Mouse (Mus musculus) midbrain, embryonic 11.5 days (tissue): ENCODE data around the gene Vamp2. TPM values are rescaled to one million over a fixed set of nuclear protein-coding genes. Genes with fewer than 3 reads are reported as not detected.

Experiments
- ATAC-seq: fragments of 200-750 bp; cut with Nextera tagmentation; 2 replicates; pipeline ENCODE4 v1.8.0; 2017; ENCODE audit warnings: moderate TSS enrichment, moderate library complexity; ENCODE audit not compliant: low FRiP score
- DNase-seq: peaks from one replicate; pipeline ENCODE4 v3.0.0; 2015; ENCODE audit warnings: low spot score; ENCODE audit errors: missing footprints
- H3K27ac ChIP-seq: fragments of 300-500 bp; sonication (generic); 2 replicates; pipeline ENCODE4 v1.5.1; 2014; ENCODE audit warnings: low read depth, low read length
- H3K27me3 ChIP-seq: fragments of 300-500 bp; sonication (generic); 2 replicates; pipeline ENCODE4 v1.6.1; 2014; ENCODE audit warnings: mild to moderate bottlenecking, low read length, moderate library complexity, mixed read lengths; ENCODE audit not compliant: control insufficient read depth, insufficient read depth
- H3K36me3 ChIP-seq: fragments of 300-500 bp; sonication (generic); 2 replicates; pipeline ENCODE4 v1.6.1; 2014; ENCODE audit warnings: mild to moderate bottlenecking, low read length, moderate library complexity, mixed read lengths; ENCODE audit not compliant: control insufficient read depth, insufficient read depth
- H3K4me1 ChIP-seq: fragments of 300-500 bp; sonication (generic); 2 replicates; pipeline ENCODE4 v1.6.1; 2014; ENCODE audit warnings: low read length; ENCODE audit not compliant: control insufficient read depth, insufficient read depth
- H3K4me2 ChIP-seq: fragments of 300-500 bp; sonication (generic); 2 replicates; pipeline ENCODE4 v1.6.1; 2014; ENCODE audit warnings: mild to moderate bottlenecking, moderate library complexity
- H3K4me3 ChIP-seq: fragments of 300-500 bp; sonication (generic); 2 replicates; pipeline ENCODE4 v1.5.1; 2014; ENCODE audit warnings: low read depth, low read length
- H3K9ac ChIP-seq: fragments of 300-500 bp; sonication (generic); 2 replicates; pipeline ENCODE4 v1.6.1; 2014; ENCODE audit warnings: low read length
- H3K9me3 ChIP-seq: fragments of 300-500 bp; sonication (generic); 2 replicates; pipeline ENCODE4 v1.6.1; 2016; ENCODE audit warnings: low read length; ENCODE audit not compliant: control insufficient read depth
- WGBS: fragments of 180-500 bp; shearing (Covaris S2); extraction: QIAGEN DNeasy Blood & Tissue Kit; methylation state at CpG from one replicate; pipeline ENCODE4 v1.1.7; 2014; 5-methylcytosine and 5-hydroxymethylcytosine counted together
- polyA plus RNA-seq: library from polyadenylated mRNA; unstranded; fragments of >200 nt; fragmentation: Nextera tagmentation; extraction: Ambion mirVana; gene quantifications from 2 replicates; pipeline ENCODE4 v1.2.1, GENCODE M21; 2014

The Vamp2 gene
- polyA plus RNA-seq, 1 experiment from 2014 or later, result 72.4 TPM

- ATAC-seq (no peak), DNase-seq (no peak)
- no peak overlapping the region for H3K9ac ChIP-seq
- no peaks in the 10 kb centered on the region for H3K9me3 ChIP-seq
- H3K27me3 ChIP-seq, result no peaks in the 10 kb centered on the region
- no peak overlapping the region for H3K4me3 ChIP-seq
- H3K36me3 ChIP-seq, result peaks cover 14% of the 10 kb centered on the region
- no peak overlapping the region for H3K27ac ChIP-seq
- peaks cover 3% of the 10 kb centered on the region; the same call in 1 of the 2 replicates for H3K4me1 ChIP-seq
- H3K4me2 ChIP-seq, result no peak overlapping the region
- 93% methylated on average over 6 of the region's 6 CpGs for whole genome bisulfite sequencing
Observed at GRCm38 (mm10) chr11:69105227-69105626, 16.9 kb downstream of the Vamp2 start.

GRCm38 (mm10) chr11:69105796-69106195, 17.5 kb downstream of the Vamp2 start:
- Histone ChIP-seq H3K9me3 (no peaks in the 10 kb centered on the region), H3K36me3 (peaks cover 14% of the 10 kb centered on the region), H3K27ac (no peak overlapping the region), H3K4me1 (no peaks in the 10 kb centered on the region), H3K4me2 (no peak overlapping the region), H3K27me3 (no peaks in the 10 kb centered on the region), H3K9ac (no peak overlapping the region), H3K4me3 (no peak overlapping the region)
- WGBS, result 85% methylated on average over 2 of the region's 2 CpGs
- DNase-seq (no peak), ATAC-seq (no peak)

DNA sequence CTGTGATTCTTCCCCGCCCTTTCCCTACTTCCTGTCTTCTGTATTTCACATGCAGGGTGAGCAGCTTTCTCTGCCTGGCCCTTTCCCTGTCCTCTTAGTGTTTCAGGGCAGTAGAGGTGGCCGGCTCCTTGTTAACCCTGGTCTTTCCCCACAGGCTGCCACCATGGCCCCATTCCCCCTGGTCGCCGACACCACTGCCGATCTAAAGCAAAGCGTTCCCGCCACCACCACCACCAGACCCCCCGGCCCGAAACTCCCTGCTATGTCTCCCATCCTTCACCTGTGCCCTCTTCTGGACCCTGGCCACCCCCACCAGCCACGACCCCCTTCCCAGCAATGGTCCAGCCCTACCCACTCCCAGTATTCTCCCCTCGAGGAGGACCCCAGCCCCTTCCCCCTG, 18.0 kb downstream of the Vamp2 start:
- H3K9ac ChIP-seq, result no peak overlapping the region
- DNase-seq, result no peak
- H3K27me3 ChIP-seq, result no peaks in the 10 kb centered on the region
- H3K4me2 ChIP-seq, result no peak overlapping the region
- 95% methylated on average over 11 of the region's 11 CpGs for WGBS
- no peak overlapping the region for H3K27ac ChIP-seq
- H3K4me3 ChIP-seq, result no peak overlapping the region
- H3K9me3 ChIP-seq, result no peaks in the 10 kb centered on the region
- peaks cover under 1% of the 10 kb centered on the region; the same call in 1 of the 2 replicates for H3K4me1 ChIP-seq
- H3K36me3 ChIP-seq, result peaks cover 14% of the 10 kb centered on the region
- ATAC-seq, result no peak

DNA sequence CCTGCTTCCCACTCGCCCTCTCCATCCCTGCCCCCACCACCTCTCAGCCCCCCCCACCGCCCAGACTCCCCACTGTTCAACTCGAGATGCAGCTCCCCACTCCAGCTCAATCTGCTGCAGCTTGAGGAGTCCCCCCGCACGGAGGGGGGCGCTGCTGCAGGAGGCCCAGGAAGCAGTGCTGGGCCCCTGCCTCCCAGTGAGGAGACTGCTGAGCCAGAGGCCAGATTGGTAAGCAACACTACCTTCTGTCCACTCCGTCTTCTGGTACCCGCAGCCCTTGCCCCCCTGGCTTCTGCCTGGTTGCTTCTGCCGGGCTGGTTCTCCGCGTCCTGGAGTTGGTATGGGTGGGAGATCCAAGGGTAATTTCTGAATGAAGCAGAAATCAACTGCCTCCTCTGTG, 18.6 kb downstream of the Vamp2 start:
- WGBS, result 82% methylated on average over 11 of the region's 11 CpGs
- Histone ChIP-seq H3K9ac (no peak overlapping the region), H3K4me3 (no peak overlapping the region)

DNA sequence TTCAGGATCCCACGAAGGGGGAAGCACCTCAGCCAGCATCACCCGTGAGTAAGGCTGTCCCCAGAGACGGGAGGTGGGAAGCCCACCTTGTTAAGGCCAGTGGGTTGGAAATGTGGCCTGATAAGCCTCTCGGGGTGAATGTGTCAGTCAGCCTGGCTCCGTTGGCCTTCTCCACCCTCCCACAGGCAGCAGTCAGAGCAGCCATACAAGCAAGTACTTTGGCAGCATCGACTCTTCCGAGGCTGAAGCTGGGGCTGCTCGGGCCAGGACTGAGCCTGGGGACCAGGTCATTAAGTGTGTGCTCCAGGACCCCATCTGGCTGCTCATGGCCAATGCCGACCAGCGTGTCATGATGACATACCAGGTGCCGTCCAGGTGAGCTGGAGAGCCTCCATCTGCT, 19.4 kb downstream of the Vamp2 start:
- Histone ChIP-seq H3K9ac (no peak overlapping the region), H3K4me1 (peaks cover 6% of the 10 kb centered on the region), H3K27me3 (no peaks in the 10 kb centered on the region), H3K36me3 (peaks cover 14% of the 10 kb centered on the region), H3K9me3 (no peaks in the 10 kb centered on the region), H3K27ac (no peak overlapping the region), H3K4me2 (no peak overlapping the region), H3K4me3 (no peak overlapping the region)
- DNase-seq (no peak), ATAC-seq (no peak)
- 93% methylated on average over 11 of the region's 11 CpGs for WGBS

More for the DNA sequence above, 18.6 kb downstream of the Vamp2 start:
- no peak for DNase-seq
- H3K4me1 ChIP-seq, result peaks cover 6% of the 10 kb centered on the region
- no peaks in the 10 kb centered on the region for H3K27me3 ChIP-seq
- H3K27ac ChIP-seq, result no peak overlapping the region
- H3K9me3 ChIP-seq, result no peaks in the 10 kb centered on the region
- ATAC-seq, result no peak
- H3K4me2 ChIP-seq, result no peak overlapping the region
- H3K36me3 ChIP-seq, result peaks cover 14% of the 10 kb centered on the region

DNA sequence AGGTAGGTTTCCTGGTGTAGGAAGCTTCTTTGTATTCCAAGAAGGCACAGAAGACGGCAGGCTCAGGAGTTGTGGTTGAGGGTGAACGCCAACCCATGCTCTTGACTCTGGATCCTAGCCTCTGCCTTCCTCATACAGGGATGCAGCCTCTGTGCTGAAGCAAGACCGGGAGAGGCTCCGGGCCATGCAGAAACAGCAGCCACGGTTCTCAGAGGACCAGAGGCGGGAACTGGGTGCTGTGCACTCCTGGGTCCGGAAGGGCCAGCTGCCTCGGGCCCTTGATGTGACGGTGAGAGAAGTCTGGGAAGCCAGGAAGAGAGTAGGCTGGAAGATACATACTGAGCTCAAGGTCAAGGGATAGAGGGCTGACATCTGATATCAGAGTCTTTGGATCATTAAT, 19.9 kb downstream of the Vamp2 start:
- ATAC-seq, result no peak
- Histone ChIP-seq H3K27me3 (no peaks in the 10 kb centered on the region), H3K9me3 (no peaks in the 10 kb centered on the region), H3K4me1 (peaks cover 6% of the 10 kb centered on the region), H3K9ac (no peak overlapping the region), H3K27ac (no peak overlapping the region), H3K36me3 (peaks cover 14% of the 10 kb centered on the region), H3K4me2 (no peak overlapping the region), H3K4me3 (no peak overlapping the region)
- 87% methylated on average over 9 of the region's 9 CpGs for WGBS
- no peak for DNase-seq

- DNase-seq, result no peak
- Histone ChIP-seq H3K36me3 (peaks cover 12% of the 10 kb centered on the region), H3K27ac (no peak overlapping the region), H3K4me3 (no peak overlapping the region), H3K9ac (no peak overlapping the region), H3K9me3 (no peaks in the 10 kb centered on the region), H3K4me1 (peaks cover 6% of the 10 kb centered on the region), H3K4me2 (no peak overlapping the region), H3K27me3 (no peaks in the 10 kb centered on the region)
- no peak for ATAC-seq
- WGBS, result 83% methylated on average over 13 of the region's 13 CpGs
Observed at GRCm38 (mm10) chr11:69109032-69109900, 21.0 kb downstream of the Vamp2 start.

DNA sequence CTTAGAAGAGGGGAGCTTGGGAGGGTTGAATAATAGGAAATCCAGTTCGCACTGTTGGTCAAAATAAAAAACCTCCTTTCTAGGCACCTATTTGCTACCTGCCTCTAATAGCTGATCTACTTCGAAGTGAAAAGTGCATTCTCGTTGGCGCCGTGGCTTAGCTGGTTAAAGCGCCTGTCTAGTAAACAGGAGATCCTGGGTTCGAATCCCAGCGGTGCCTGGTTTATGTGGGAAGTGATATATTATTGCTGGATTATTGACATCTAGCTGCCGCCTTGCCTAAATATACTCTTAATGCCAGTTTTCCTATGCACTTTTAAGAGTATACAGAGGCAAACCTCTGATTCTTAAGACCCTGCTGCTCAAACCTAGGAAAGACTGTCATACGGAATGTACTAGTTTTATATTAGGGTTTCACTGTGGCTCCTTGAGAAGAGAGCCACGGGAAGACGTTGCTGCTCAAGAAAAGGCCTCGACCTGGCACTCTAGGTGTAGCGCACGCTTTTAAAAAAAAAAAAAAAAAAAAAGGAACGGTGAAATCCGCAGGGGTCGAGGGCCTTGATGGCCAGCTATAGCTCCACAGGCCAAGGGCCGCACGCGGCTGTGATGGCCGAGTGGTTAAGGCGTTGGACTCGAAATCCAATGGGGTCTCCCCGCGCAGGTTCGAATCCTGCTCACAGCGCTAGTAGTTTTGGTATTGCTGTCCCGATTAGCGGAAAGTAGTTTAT, 22.2 kb downstream of the Vamp2 start:
- peak; percentile 59; the same call in 1 of the 2 replicates for ATAC-seq
- Histone ChIP-seq H3K4me3 (peak overlapping the region; percentile 45), H3K9me3 (no peaks in the 10 kb centered on the region), H3K27me3 (peaks cover 1% of the 10 kb centered on the region; the same call in 1 of the 2 replicates), H3K4me1 (peaks cover 6% of the 10 kb centered on the region), H3K9ac (peak overlapping the region; percentile 56; the same call in 1 of the 2 replicates), H3K4me2 (peak overlapping the region; percentile 55), H3K27ac (no peak overlapping the region), H3K36me3 (peaks cover 10% of the 10 kb centered on the region)
- peak; percentile 100 for DNase-seq
- WGBS, result under 1% methylated on average over 30 of the region's 30 CpGs
